Mouse (Mus musculus): Measurements from ENCODE around the gene Bcor. TPM values are rescaled to one million over a fixed set of nuclear protein-coding genes. Genes with fewer than 3 reads are reported as not detected.

Bcor gene
- total RNA-seq, 2 experiments from 2014 or later = 20.8 to 20.9 TPM

DNA sequence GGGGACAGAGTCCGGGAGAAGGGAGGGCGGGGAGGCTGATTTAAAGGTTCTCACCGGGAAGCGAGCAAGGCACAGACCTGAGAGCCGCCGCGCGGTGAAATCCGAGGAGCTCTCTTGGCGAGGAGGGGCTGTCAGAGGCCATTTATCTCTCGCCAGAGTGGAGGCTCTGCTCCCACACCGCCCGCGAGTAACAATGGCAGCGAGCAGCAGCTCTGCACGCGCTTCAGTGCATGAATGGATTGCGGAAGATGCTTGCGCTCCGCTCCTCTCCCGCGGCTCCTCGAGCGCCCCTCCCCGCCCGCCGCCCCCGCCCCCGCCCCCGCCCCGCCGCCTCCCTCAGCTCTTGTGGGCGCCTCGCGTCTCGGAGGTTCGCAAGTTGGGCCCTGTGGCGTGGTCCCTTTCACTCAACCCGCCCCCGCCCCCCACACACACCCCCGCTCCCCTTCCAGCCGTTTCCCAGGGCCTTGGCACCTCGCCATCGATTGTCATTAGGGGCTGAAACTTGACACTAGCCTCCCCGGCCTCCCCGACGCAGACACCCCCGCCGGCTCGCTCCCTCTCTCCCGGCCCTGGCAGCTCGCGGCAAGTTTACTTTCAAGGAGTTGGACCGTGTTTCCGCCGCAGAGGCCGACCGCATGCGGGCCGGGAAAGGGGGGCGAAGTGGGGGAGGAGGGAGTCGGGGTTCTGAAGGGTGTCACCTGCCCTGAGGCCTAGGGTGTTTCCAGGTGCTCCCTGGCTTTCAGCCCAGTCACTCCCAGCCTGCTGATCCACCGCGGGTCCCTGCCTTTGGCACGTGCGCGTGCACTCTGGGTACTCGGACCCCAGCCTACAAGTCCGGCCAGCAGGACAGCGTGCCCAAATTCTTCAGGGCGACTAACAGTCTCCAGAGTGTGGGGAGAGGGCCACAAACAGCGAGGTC, 31.7 kb downstream of the Bcor start:
- DNase-seq (ENCODE audit: low spot score in 2 of 2) = no peak

- DNase-seq (ENCODE audit: low spot score in 2 of 2) = no peak
Measured at GRCm38 (mm10) chrX:12127799-12128164, 32.4 kb downstream of the Bcor start.

GRCm38 (mm10) chrX:12127106-12127670, 33.0 kb downstream of the Bcor start:
- no peak for DNase-seq (ENCODE audit: low spot score in 2 of 2)

- DNase-seq (ENCODE audit: low spot score in 2 of 2) = no peak
Measured at GRCm38 (mm10) chrX:12126408-12127105, 33.6 kb downstream of the Bcor start.

DNA sequence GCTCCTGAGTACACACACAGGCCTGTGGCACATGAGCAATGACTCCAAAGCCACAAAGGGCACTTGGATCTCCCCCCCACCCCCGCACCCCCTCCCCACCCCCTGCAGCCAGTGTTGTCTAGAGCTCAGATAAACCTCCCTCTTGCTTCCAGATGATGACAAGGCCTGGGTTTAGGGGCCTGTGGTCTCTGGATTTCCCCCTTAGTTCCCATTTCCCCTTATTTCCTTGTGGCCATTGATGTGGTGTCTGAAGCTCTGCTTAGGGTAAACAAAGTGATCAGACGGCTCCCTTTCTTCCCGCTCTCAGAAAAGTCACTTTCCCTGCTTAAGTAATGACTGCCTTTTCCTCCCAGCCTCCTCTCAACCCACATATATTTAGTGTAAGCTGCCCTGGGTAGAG, 35.6 kb downstream of the Bcor start:
- DNase-seq (ENCODE audit: low spot score in 2 of 2) = no peak

DNA sequence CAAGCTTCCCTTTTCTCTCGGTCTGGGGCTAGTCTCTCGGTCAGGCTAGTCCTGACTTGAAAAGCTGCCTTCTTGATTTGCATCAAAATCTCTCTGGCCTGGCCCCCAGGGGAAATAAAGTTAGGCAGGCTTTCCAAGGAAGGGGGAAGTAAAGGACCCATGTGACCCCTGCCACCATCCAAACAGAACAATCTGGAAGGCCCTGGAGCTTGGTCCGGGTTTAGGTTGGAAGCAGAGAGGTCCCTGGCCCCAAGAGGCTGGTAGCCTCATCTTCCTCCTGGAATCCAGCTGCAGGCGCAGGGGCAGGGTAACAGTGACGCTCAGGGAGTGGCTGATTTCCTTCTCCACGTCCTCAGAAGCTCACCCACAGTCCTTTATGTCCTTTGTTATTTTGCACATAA, 36.5 kb downstream of the Bcor start:
- no peak for DNase-seq (ENCODE audit: low spot score in 2 of 2)

DNA sequence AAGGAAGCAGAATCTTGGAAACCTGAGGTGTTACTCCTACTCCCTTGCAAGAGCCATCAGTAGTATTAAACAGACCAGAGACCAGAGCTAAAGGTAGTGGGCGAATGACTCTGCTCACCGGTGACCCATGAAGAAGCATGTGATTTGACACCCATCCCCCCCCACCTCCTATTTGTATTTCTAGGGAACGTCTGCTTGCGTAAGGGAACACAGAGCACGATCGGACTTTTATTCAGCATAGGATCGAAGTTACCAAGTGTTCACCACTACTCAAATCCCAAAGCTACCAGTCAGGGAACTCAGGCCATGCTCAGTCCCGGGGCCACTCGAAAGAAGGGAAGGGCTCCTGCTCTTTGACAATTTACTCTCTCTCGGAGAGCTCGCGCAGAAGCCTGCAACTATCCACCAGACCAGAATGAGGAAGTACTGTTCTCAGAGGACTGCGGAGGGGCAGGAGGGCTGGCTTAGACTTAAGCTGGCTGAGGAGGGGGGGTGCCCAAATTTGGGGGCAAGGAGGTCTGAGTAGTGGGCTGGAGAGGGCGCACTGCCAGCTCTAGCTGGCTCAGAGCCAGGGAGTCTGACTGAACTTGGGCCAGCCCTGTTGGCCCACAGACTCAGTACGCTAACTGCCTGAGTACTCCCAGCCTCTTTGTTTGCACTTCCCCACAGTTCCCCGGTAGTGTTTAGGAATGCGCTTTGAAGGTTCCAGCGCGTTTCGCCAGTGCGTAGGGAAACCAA, 37.4 kb downstream of the Bcor start:
- DNase-seq (ENCODE audit: low spot score in 2 of 2) = no peak

DNA sequence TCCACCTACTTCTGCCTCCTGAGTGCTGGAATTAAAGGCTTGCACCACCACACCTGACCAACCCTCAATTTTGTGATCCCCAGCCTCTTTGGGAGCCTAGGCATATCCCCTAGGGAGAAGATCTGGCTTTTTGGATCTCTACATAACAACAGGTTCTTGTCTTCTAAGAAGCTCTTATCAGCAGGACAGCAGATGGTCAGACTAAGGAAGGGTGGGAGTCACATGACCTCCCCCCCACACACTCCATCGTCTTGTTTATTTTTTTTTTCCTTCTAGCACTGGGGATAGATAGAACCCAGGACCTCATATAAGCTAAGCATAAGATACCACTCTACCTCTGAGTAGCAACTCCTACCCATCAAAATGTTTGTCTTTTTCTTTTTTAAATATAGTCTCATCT, 40.7 kb downstream of the Bcor start:
- no peak for DNase-seq (ENCODE audit: low spot score in 2 of 2)

DNA sequence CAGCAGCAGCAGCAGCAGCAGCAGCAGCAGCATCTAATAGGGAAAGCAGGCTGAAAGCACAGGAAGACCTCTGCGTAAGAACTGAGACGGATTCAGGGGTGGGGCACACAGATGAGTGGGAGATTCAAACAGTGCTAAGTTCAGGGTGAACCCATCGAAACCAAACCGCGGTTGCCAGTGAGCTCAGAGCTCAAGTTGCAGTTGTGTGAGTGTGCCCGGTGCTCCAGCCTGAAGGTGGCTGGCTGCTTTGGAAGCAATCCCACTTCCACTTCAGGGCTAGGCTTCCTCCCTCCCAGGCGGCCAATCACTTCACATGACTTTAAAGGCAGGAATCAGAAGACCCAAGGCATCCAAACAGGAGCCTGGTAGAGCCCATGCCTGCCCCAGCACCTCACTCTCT, 44.0 kb downstream of the Bcor start:
- DNase-seq (ENCODE audit: low spot score in 2 of 2) = no peak

DNA sequence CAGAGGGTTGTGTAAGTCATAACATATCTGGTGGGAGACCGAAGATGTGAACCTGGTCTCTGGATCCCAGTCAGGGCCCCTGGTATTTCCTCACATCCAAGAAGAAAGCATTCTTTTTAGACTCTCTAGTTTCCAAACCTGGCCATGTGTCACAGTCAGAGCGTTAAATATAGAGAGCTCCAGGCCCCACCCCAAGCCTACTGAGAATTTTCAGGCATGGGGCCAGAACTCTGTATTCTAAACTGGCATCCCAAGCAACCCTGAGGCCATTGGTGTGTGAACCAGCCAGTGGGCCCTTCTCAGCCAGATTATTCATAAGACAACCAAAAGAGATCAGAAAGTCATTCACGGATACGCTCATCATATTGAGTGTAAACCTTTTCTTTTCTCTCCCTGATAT, 48.0 kb downstream of the Bcor start:
- DNase-seq (ENCODE audit: low spot score in 2 of 2) = no peak

- DNase-seq (ENCODE audit: low spot score in 2 of 2) = no peak
Measured at GRCm38 (mm10) chrX:12110518-12110917, 49.6 kb downstream of the Bcor start.

- no peak for DNase-seq (ENCODE audit: low spot score in 2 of 2)
Measured at GRCm38 (mm10) chrX:12105358-12105757, 54.8 kb downstream of the Bcor start.

DNA sequence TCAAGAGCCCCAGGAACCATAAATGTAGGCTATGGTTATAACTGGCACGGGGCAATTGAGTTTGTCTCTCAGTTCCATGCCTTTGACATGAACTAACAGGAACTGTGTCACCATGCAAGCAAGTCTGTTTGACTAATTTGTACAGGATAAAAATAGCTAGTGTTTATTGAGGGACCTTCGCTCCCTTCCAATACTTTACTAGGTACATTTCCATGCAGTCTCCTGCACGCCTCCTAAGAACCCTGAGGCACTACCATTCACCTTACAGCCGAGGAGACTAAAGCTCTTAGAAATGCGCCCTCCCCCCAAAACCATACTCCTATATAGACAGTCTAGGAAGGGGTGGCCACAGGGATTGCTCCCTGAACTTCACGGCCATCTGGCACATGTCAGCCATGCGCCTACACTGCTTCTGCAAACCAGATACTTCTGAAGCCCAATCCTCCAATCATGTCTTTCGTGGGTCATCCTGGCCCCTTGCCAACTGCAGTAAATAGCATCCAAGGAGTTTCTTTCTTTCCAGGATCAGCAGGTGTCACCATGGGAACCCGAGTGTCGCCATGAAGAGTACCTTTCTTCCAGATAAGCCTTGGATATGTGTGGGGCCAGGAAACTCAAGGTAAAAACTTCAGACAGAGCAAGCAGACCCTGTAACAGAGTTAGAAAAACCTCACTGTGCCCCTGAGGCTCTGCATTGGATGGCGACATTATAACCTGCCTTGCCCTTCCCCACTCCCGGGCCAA, 63.2 kb downstream of the Bcor start:
- DNase-seq (ENCODE audit: low spot score in 2 of 2) = no peak

DNA sequence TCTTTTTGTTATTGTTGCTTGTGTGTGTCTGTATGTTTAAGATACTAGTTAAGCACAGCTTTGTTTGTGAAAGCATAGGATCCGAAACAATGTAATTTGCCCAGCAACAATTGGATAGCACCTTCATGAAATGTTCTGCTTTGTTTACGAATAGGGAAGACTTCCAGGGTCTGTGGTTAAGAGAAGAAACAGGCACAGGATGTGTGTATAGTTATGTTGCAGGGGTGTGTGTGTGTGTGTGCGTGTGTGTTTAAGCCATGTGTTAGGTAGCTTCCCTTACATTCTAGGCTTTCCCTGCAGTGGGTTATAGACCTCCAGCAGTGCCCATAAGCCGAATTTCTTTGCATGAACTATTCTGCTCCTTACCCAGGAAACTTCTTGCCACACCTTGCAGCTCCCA, 66.8 kb downstream of the Bcor start:
- no peak for DNase-seq (ENCODE audit: low spot score in 2 of 2)

DNA sequence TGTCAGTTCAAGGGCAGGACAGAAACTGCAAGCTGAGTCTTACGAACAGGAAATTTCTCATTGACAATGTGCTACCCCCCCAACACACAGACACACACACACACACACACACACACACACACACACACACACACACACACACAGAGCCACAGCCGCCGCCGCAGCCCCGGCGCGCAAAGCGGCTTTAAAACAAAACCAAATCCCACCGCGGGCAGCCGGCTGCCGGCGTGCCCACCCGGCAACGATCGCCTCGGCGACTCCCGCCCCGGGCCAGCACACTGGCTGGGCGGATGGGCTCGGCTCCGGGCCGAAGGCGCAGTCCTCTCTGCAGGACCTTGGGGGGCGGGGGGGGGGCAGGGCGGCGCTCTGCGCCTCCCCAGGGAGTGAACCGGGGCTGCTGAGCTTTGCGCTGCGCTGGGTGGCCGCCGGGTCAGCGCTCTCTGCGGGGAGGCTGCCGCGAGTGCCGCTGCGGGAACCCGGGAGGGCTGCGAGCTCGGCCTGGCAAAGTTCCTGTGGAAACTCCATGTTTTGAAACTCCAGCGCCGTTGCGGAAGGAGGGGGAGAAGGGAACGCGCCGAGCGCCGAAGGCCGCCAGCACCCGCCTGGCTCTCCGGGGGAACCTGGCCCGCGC, 68.6 kb downstream of the Bcor start:
- DNase-seq (ENCODE audit: low spot score in 2 of 2) = peak in 1 of 2 experiments; percentile 41

DNA sequence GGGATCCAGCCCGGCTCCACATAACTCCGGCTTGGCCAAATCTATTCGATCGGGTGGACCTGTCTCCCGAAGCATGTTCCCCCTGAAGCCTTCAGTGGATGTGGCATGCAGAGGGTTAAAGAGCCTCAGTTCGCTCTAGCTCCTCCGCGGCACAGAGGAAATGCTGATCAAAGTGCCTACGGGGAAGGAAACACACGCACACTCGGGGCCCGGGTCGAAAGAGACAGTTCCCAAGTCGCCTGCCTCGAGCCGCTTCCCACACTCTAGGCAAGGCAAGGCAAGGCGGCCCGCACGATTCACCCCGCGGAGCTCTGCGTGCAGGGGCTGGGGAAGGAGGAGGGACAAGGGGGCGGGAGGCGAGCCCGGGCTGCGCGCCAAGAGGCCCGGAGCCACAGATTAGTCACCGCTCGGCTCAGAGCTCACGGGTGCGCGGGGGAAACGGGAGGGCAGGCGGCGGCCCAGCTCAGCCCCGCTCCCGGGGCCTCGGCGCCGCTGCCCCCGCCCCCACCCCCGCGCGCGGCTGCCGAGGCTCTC, 69.2 kb downstream of the Bcor start:
- DNase-seq (ENCODE audit: low spot score in 2 of 2) = peak; percentile 57 to 66

DNA sequence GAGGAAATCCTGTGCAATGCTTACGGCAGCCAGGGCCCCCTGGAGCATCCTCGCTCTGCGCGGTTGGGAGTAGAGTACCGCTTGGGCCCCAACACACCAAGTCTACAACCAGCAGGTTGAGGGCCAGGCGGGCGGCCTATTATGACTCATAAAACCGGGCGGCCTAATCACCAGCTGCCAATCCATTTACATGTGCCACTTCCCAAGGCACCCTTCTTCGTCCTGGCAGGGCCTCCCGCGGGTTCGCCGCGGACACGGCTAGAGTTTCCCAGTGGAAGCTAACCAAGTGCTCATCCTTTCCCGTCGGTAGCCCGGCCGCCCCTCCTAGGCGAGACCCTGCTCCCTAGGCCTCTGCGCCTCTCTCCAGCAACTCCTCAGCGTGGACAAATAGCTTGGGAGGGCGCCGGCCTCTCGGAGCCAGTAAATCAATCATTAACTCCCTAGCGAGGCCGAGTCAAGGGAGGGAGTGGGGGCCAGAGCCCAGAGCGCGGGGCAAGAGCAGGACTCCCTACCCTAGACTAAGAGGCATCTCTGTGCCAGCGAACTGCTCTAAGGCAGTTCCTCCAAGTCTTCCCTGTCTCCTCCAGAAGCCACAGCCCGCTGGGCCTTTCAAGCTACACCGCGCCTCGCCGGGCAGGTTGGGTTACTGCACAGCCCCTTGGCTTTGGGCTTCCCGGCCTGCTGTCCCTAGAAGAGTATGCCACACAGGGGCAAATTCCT, 69.8 kb downstream of the Bcor start:
- no peak for DNase-seq (ENCODE audit: low spot score in 2 of 2)

DNA sequence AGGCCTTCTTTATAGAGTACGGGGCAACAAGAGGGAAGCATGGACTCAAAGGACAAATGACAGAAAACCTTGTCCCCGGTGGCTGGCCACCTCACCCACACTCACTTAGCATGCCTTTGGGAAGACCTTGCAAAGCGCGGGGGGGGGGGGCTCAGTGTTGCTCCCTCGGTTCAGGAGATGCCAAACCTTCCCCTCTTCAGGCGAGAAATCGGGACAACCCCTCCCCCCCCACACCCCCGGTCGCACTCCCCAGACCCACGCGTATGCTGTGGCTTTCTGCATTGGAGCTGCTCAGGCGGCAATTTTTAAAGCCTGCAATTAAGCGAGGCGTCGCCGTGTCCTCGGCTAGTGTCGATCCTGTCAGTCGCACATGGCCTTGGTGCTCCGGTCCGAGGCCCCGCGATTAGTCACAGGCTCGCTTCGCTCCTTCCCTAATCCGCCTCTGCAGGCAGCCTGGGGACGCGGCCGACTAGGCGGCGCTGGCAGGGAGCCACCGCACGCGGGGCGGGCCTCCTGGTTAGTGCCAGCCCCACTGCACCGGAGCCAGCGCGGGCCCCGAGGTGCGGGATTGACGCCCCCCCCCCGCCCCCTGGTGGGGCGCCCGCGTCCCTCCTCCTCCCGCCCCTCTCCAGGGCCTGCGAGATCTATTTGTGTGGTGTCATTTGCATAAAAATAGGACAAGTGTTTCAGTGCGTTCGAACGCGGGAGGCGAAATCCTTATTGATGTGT, 70.6 kb downstream of the Bcor start:
- peak in 1 of 2 experiments; percentile 50 for DNase-seq (ENCODE audit: low spot score in 2 of 2)

DNA sequence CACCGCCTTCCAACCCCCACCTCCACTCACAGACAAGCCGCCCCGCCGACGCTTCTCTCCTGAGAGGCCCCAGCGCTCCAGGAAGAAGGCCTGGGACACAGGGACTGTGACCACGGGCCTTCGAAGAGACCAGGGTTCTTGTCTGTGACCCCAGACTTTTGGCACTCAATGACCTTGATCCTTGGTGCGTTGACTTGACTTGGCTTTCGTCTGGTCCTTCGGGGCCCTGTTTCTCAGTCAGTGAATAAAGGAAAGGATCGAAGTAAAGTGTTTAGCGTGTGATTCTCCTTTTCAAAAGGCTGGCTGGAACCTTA, 71.2 kb downstream of the Bcor start:
- no peak for DNase-seq (ENCODE audit: low spot score in 2 of 2)
